Mouse (Mus musculus) left cerebral cortex, postnatal 36 days (tissue): ENCODE measurements around the gene BC004004. TPM values are rescaled to one million over a fixed set of nuclear protein-coding genes. Genes with fewer than 3 reads are reported as not detected.
A peak's percentile ranks its signal among the peaks of the same experiment; 100 is the strongest.
"Not testable (repeated sequence)": the region's sequence is repeated elsewhere in the genome, so short reads cannot be mapped to it uniquely, and the experiment has no call there.

Experiments
- DNase-seq, 2 experiments: peaks; one replicate each; pipeline ENCODE4 v3.0.0; 2021 to 2022; ENCODE audit warnings: low spot score in 2 of 2, mixed read lengths in 1 of 2
- intact Hi-C: fragments of 180-260 bp; cut with DNase I; formaldehyde crosslinking; loops from one replicate; pipeline ENCODE4 v1.15.1; 2025
- total RNA-seq, 2 experiments: library from RNA; stranded (reverse); gene quantifications; 2 replicates each; pipeline ENCODE4 v1.2.3; 2021

The BC004004 gene
- total RNA-seq, result 10 to 100 TPM; 78.1 to 94.7 TPM

DNA sequence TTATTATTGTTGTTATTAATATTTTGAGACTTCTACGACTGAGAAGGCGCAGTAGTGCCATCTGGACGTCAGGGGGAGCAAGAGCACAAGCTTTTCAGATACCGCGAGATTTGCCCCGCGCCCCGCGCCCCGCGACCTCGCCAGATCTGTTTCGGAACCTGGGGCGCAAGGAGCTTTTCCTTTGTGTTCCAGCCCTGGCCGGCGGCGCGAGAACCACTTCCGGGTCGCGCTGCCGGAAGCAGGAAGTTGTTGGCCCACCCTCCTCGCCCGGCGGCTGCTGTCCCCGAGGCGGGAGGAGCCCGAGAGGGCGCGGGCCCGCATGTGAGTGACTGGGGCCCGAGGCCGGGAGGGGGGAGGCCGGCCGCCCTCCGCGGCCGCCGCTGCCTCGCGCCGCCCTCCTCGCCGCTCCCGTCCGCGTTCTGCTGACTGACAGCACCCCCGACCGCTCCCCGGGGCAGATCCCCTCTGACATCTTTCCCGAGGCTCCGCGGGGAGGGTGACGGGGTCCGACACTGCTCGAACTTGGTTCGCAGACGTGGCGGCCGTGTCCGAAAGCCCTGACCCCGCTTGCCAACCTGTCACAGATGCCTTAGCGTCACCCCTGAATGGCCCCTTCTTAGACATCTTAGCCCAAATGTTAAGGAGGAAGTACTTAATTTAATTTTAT lies at the start of gene BC004004:
Gene BC004004 (plus strand): TSS at position 107 of the 667 bp plus-strand sequence.
- intact Hi-C loops, result loop anchor here (1.0 to 5.0 kb wide), 4 partner anchors 88 to 243 kb away; partner anchors contain the start of gene Pim1
- peak; percentile 95 for DNase-seq

DNA sequence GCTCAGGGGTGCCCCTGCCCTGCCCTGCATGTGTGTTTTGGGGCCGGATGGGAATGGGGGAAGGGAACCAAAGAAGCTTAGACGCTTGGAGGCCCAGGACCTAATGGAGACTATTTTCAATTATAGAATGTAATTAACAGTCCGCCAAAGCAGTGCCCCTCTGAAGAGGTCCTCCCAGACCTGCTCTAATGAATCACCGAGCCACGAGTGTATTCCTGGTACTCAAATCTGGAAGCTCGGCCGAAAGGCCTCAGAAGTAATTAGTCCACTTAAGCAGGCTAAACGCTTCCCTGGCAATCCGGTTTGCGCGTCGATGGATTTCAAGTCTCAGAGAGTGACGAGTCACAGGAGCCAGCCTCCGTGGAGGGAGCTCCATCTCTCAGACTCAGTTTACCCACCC lies 48.0 kb upstream of the BC004004 start:
- intact Hi-C loops, result no loop called here
- no peak for DNase-seq

DNA sequence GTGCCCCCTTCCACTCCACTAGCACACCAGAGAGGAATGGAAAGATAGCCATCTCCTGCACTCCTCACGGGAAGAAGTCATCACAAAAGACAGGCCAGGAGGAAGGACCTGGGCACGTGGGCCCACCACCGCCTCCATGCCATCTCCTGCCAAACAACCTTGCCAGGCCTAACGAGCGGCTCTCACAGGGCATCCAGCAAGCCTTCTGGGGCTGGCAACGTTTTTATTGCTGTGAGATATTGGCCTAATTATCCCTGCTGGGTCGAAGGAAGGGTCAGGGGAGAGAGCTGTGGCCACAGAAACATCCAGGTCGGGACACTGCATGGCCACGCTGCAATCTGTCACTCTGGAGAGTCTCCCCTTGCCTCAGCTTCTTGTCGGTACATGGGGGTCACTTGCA lies 37.5 kb upstream of the BC004004 start:
- DNase-seq, result no peak
- intact Hi-C loops, result no loop called here

DNA sequence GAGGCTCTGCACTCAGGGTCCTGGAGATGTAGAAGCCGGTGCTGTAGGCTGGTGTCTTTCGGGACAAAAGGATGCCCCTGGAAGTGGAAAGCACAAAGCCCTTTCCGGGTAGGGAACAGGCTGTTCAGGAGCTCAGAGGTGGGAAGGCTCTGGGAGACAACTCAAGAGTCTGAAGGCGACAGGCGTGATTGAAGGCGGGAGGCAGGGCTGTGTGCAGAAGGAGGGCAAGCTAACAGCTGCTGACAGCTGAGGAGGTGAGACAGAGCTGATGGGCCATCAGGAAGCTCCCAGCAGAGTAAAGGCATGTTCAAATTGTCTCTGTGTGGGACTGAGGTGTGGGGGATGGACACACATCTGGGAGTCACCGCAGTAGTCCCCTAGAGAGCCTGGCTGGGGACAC lies 32.5 kb upstream of the BC004004 start:
- DNase-seq, result peak in 1 of 2 experiments; percentile 35
- intact Hi-C loops, result no loop called here

DNA sequence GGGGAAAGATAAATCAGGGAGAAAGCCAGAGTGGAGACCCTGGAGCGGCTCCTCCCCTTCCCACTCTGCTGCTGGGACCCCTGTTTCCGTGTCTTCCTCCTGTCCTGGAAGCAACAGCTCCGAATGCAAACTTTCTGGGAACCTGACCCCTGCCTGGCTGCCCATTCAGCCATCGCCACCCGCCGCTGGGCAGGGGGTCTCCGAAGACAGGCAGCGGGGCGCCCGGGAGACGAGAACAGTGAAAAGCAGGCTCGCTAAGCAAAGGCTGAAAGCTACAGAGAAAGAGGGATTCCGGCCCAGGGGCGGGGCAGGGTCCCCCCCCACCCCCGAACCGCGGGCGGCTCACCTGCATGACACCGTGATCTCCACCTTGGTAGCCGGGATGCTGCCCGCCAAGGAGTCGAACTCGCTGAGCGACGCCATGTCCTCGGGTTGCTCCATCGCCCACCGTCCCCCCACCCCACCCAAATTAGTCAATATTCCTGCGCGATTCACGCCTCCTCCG lies 31.3 kb upstream of the BC004004 start:
- DNase-seq, result no peak

DNA sequence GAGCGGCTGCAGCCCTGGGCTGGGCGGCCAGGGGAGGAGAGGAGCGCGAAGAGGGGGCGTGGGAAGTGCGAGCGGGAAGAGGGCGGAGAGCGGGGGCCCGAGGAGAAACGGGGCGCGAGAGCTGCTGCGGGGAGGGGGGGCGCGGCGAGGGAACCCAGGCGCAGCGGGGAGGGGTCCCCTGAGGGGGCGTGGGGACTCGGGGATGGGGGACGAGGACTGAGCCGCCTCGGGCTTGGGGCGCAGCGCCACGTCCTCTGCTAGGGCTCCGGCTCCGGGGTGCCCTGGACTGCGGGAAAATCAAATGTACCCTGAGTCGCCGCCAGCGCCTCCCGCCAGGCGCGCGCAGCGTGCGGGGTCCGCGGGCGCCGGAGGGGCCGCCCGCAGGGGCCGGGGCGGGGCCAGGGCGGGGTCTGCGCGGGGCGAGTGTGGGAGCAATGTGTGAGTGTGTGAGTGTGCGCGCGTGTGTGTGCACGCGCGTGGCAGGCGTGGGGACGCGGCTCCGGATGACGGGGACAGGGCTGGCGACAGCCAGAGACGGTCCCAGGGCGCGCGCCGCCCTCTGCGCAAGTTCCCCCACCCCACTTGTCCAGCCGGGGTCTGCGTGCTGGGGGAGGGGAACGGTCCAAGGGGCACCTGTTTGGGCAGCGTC lies 30.7 kb upstream of the BC004004 start, which contains the start of gene Cpne5:
Gene Cpne5 (minus strand): TSS at position 396 of the 649 bp plus-strand sequence.
- intact Hi-C loops, result no loop called here
- peak; percentile 48 to 69 for DNase-seq

More for the DNA sequence above, 31.3 kb upstream of the BC004004 start:
- intact Hi-C loops, result no loop called here

DNA sequence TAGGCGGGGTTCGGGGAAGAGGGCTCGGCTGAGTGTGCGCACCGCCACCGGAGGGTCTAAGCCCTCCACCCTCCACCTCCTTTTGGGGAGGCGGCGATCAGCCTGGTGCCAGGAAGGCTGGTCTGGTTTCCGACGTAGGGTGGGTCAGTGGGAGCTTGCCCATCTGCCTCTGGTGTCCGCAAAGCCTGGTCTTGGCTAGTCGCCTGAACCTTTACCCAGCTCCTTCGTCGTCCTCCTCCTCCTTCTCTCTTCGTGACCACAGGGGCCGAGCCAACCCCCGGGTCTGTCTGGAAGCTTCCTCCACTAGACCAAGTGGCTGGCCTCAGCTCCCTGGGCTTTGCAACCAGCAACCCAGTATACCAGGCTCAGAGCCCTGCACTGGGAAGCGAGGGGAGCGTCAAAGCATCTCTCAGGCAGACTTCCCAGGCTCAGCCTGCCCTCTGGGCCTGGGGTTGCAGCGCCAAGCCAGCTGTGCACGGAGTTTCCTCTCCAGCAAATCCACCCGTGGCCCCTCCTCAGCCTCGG lies 30.1 kb upstream of the BC004004 start:
- intact Hi-C loops, result no loop called here
- DNase-seq, result peak; percentile 26 to 34

DNA sequence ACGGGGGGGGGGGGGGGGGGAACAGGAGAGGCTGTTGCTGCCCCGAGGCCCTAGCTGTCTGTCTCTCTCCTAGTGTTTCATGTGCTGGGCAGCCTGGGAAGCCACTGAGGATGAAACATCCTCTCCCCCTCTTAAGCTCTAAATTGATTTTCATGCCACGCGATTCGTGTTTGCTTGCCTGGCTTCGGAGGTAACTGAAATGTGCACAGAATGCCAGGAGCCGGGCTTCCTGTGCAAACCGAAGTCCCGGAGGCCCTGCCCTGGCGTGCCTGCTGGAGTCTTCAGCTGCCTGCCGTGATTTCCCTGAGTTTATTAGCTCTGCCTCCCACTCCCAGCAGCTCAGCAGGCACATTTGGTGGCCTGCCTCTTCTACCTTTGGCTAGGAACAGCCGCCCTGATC lies 23.7 kb upstream of the BC004004 start:
- no peak for DNase-seq
- intact Hi-C loops, result loop anchor here (2.0 to 5.0 kb wide), 3 partner anchors 66 to 198 kb away; no protein-coding TSS in a partner anchor

DNA sequence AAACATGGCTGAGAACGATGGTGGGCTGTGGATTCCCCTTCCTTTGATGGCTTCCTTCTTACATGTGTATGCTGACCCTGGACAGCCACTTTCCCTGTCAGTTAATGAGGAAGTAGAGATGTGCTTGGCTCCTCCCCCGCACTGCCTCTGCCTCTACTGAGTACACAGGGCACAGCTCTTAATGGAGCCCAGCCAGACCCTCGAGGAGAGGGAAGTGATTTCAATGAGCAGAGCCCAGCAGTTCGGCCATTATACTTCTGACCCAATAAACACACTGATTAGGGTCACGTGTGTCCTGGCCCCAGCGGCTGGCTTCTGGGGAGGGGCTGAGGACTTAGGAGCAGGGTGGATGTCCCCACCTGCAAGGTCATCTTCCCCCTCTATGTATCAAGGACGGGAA lies 22.9 kb upstream of the BC004004 start:
- no peak for DNase-seq
- intact Hi-C loops, result loop anchor here (2.0 to 5.0 kb wide), 3 partner anchors 67 to 198 kb away; no protein-coding TSS in a partner anchor

DNA sequence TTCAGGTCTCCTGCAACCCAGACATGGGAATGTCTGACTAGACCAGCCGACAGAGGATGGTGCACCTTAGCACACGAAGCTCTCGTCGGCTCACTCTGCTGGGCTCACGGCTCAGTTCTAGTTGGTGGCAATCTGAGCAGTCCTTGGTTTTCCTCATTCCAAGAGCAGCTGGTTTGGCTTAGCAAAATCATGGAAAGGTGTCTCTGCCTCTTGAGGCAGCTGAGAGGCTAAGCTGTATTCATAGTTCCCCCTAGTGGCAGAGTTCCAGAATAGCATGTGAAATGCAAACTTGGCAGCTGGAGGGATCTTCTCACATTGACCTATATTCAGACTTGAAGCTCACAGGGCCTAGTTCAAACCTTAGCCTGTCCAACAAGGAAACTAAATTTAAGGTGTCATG lies 22.0 kb upstream of the BC004004 start:
- DNase-seq, result no peak
- intact Hi-C loops, result loop anchor here (5.0 kb wide), 2 partner anchors 149 to 199 kb away; no protein-coding TSS in a partner anchor

DNA sequence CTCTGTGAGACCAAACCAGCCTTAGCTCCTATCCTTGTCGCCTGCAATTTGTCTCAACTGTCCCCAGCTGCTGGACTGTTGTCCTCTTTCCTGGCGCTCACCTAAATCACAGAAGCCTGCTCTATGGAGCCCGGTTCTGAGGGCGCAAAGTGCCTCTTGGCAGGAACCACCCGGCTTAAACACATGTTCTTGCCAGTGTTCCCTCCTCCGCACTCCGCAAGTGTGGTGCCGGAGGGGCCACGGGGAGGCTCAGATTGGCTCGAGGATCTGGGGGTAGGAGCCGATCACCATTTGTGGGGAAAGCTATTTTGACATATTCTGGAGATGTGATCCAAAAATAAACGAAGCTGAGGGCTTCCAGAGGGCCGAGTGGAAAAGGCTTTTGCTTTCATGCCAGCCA lies 20.7 kb upstream of the BC004004 start:
- DNase-seq, result peak; percentile 46 to 67
- intact Hi-C loops, result loop anchor here (5.0 kb wide), 2 partner anchors 151 to 201 kb away; no protein-coding TSS in a partner anchor

DNA sequence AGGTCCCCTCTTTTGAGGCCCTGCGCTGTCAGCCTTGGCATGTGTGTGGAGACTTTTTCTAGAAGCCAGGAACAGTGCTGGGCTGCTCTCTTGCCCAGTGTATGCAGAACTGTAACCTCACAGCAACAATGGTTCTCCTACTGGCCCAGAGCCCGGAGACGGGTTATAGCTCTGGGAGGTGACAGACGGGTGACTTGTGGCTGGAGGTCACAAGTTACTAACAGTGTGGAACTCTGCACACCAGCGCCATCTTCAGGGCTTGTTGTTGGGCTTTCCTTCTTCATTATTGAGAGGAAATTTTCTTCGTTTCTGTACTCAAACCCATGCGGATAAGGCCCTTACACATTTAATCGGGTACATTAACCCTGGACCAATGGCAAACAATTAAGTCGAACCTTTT lies 19.1 kb upstream of the BC004004 start:
- intact Hi-C loops, result loop anchor here (5.0 kb wide), 2 partner anchors 152 to 202 kb away; no protein-coding TSS in a partner anchor
- no peak for DNase-seq

DNA sequence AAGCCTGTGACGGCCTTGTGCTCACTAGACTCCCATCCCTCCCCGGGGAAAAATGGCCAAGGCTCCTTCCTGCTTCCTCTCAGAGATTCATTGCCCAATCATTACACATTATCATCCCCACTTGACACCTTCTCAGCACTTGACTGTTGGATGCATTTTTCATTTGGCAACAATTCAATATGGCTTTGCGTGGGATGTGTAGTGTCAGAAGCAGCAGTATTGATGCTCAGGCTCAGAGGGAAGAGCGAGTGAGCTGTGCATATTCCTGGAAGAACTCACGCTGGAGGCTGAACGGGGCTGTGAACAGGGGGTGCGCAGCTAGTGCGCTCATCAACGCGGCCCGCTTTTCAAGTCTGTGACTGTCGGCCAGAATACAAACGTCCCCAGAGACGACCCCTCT lies 17.6 kb upstream of the BC004004 start:
- intact Hi-C loops, DNase-seq: not testable (repeated sequence)

DNA sequence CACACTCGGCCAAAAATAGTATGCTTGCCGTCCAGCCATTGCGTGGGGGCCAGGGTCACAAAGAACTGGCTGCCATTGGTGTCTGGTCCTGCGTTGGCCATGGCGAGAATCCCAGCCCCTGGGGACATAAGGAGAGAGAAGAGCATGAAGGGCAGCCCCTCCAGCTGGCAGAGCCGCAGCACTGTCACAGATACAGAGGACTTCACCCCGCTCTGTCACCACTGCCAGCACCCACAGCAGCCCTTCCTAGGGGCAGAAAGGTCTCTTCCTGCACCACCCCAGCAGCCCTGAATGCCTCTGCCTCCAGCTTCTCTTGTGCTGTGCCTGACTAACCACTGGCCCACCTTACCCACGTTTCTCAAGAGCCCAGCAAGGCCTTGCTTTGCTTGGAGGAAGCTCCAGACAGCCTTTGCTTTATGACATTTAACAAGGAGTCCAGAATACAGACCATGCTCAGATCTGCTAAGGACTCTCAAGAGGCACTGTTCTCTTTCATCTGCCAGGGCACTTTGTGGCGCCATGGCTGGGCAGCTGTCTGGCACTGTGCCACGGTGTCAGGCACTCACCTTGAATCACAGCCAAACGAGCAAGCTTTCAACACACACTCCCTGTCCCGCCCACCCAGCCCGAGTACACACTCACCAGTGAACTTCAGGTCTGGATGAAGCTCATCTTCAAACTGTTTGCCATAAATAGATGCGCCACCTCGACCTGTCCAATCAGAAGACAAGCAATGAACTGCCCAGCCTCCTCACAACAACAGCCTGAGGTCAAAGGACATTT lies 16.8 kb upstream of the BC004004 start:
- intact Hi-C loops, result no loop called here
- no peak for DNase-seq

DNA sequence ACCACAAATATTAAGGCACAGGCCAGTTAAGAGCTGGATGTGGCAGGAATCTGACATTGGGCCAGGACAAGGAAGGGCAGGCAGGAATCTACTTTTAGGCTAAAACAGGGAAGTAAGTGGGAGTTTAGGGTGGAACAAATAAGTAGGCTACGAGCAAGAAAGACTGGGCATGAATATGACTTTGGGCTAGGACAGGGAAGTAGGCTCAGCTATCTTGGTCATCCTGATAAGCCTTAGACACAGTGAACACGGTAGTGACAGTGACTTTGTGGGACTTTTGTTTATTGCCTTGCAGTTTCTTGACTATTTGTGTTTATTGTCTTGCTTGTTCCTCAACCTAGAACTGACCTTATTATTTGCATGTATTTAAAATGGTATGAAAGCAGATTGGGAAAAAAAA lies 15.4 kb upstream of the BC004004 start:
- DNase-seq, result no peak
- intact Hi-C loops, result no loop called here

DNA sequence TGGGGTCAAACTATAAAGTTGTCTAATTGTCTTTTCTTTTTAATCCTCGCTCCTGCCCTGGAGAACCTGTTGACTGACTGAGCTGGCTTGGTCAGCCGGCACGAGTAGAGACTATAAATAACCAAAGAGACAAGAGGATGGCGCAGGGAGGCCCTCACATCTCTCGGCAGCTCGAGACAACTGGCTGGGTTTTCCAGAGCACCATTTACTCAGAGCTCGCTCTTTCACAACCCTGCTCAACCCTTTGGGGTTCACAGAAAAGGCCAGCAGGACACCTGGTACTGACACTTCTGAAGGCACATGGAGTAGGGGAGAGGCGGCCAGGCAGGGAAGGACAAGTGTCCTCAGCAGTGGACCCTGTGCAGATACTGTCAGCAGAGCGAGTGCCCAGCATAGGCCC lies 14.9 kb upstream of the BC004004 start:
- intact Hi-C loops, result no loop called here
- no peak for DNase-seq

DNA sequence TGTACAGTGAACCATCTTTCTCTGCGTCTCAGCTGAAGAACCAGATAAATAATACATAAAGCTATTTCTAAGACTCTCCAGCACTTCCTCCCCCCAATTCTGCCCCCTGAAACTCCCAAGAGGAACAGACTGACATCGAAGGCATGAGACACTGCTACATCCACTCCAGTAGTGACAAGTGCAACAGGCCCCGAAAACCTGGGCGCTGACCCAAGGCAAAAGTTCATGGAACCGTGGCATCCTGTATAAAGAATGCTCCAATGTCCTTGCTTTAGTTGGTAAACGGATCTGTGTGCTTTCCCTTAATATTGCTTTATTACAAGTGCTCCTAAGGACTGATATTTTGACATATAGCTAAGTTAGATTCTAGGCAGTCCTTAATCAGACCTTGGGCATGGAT lies 13.8 kb upstream of the BC004004 start:
- intact Hi-C loops, DNase-seq: not testable (repeated sequence)

DNA sequence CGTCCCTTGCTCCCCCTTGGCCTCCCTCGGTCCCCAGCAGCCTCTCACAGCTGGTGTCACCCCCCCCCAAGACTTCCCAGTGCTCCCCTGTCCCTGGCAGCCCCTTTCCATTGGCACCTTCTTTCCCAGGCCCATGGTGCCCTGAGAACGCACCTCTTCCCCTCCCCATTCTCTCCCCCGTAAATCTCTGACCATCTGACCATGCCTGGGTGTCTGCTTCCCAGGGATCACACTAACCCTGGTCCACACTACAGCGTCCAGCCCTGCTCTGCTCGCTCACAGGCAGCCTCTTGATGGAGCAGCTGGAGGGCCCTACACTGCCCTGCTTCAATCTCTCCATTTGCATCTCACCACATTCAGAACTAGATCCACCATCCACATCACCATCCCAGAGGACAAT lies 12.1 kb upstream of the BC004004 start:
- intact Hi-C loops, result no loop called here

DNA sequence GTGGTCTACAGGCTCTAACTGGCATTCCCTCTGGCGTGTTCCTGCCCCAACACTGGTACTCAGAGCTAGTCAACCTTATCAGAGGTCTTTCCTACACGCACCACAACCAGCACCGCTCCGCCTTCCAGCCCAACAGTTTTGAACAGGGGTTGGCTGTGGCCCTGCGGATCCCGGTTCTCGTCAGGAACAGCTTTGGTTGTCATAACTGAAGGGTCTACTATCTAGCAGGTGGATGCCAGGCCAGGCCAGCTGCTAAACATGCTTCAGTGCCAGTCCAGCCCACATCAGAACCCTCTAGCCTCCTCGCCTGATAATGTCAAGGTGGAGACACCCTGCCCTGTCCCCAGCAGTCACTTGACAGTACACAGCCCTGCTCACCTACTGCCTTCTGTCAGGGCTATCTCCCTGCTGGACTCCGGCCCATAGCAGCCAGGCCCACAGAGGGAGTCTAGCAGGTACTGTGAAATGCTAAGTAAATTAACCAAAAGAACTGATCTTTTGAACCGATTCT lies 11.5 kb upstream of the BC004004 start:
- DNase-seq, result no peak
- intact Hi-C loops, result no loop called here

More for the DNA sequence above, 12.1 kb upstream of the BC004004 start:
- no peak for DNase-seq
